Mouse (Mus musculus): ENCODE measurements around the gene Phrf1. TPM values are rescaled to one million over a fixed set of nuclear protein-coding genes. Genes with fewer than 3 reads are reported as not detected.

The Phrf1 gene
- polyA plus RNA-seq, 1 experiment from 2014 or later: 77.5 TPM

DNA sequence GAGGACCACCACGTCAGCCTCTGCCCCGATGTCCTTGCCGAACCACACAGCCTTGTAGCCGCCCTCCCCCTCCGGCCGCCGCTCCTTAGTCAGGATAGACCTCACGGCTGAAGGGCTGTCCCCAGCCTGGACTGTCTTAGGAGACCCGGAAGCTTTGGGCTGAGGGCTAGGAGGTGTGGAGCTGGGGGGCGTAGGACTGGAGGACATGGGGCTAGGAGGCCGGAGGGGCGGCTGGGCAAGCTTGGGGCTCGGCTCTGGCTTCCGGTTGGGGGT lies 40.6 kb downstream of the Phrf1 start:
- DNase-seq (no peak), ATAC-seq (ENCODE audit: low FRiP score, low TSS enrichment) (no peak)
- WGBS: 86% methylated on average over 14 of the region's 14 CpGs

DNA sequence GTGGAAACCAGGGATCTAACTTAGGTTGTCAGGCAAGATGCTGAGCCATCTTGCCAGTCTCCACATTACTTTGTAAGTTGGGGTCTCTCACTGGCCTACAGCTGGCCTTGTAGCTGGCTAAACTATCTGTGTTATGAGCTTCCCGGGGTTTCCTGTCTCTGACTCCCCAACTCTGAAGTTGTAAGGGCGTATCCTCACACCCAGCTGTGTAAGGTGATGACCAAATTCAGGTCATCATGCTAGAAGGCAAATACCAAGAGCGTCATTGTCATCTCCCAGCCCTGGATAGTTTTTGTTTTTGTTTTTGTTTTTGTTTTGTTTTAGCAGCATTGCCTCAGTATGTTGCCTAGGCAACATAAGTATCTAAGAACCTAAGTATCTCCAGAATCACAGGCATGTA lies 42.0 kb downstream of the Phrf1 start:
- Histone ChIP-seq H3K27ac (replicated peaks; ENCODE audit: low read depth, low read length) (no peak overlapping the region), H3K9ac (replicated peaks; ENCODE audit: low read length) (no peak overlapping the region), H3K27me3 (ENCODE audit: control insufficient read depth, insufficient read depth, low read length) (no peaks in the 10 kb centered on the region), H3K4me2 (ENCODE audit: low read length) (no peak overlapping the region), H3K4me1 (ENCODE audit: control insufficient read depth, insufficient read depth, low read length) (0 out of 2 replicates have a peak, but pooled peaks cover 3% of the 10 kb centered on the region), H3K4me3 (replicated peaks; ENCODE audit: low read depth, low read length) (no peak overlapping the region), H3K9me3 (ENCODE audit: control insufficient read depth, low read length) (no peaks in the 10 kb centered on the region), H3K36me3 (ENCODE audit: control insufficient read depth, insufficient read depth, low read length) (no peaks in the 10 kb centered on the region)
- no peak for ATAC-seq (ENCODE audit: low FRiP score, low TSS enrichment)
- 84% methylated on average over 3 of the region's 3 CpGs for WGBS
- DNase-seq: no peak

More for the DNA sequence above, 40.6 kb downstream of the Phrf1 start:
- Histone ChIP-seq H3K27me3 (ENCODE audit: control insufficient read depth, insufficient read depth, low read length) (no peaks in the 10 kb centered on the region), H3K27ac (replicated peaks; ENCODE audit: low read depth, low read length) (no peak overlapping the region), H3K36me3 (ENCODE audit: control insufficient read depth, insufficient read depth, low read length) (peaks cover 2% of the 10 kb centered on the region; the same call in 1 of the 2 replicates), H3K4me3 (replicated peaks; ENCODE audit: low read depth, low read length) (no peak overlapping the region), H3K9me3 (ENCODE audit: control insufficient read depth, low read length) (no peaks in the 10 kb centered on the region), H3K9ac (replicated peaks; ENCODE audit: low read length) (no peak overlapping the region), H3K4me2 (ENCODE audit: low read length) (no peak overlapping the region), H3K4me1 (ENCODE audit: control insufficient read depth, insufficient read depth, low read length) (0 out of 2 replicates have a peak, but pooled peaks cover 3% of the 10 kb centered on the region)

DNA sequence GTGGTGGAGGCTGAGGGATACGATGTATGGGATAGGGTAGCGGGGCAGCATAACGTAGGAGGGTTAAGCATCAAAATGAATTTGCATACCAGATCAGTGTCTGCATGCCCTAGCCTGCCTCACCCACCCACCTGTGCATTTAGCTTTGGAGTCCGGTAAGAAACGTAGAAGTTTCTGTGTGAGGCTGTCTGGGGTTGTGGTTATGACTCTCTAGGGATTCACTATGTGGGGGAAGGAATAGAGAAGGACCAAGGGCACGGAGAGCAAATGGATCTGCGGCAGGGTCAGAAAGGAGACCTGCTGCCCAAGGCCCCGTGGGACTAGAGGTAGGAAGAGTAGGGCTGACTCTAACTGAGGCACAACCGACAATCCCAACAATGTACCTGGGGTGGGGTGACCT lies 46.8 kb downstream of the Phrf1 start:
- Histone ChIP-seq H3K27ac (replicated peaks; ENCODE audit: low read depth, low read length) (no peak overlapping the region), H3K9me3 (ENCODE audit: control insufficient read depth, low read length) (no peaks in the 10 kb centered on the region), H3K4me2 (ENCODE audit: low read length) (no peak overlapping the region), H3K4me1 (ENCODE audit: control insufficient read depth, insufficient read depth, low read length) (peaks cover 11% of the 10 kb centered on the region; the same call in 1 of the 2 replicates), H3K4me3 (replicated peaks; ENCODE audit: low read depth, low read length) (no peak overlapping the region), H3K36me3 (ENCODE audit: control insufficient read depth, insufficient read depth, low read length) (no peaks in the 10 kb centered on the region), H3K9ac (replicated peaks; ENCODE audit: low read length) (no peak overlapping the region), H3K27me3 (ENCODE audit: control insufficient read depth, insufficient read depth, low read length) (no peaks in the 10 kb centered on the region)
- no peak for ATAC-seq (ENCODE audit: low FRiP score, low TSS enrichment)
- DNase-seq: no peak
- 86% methylated on average over 9 of the region's 9 CpGs for WGBS

DNA sequence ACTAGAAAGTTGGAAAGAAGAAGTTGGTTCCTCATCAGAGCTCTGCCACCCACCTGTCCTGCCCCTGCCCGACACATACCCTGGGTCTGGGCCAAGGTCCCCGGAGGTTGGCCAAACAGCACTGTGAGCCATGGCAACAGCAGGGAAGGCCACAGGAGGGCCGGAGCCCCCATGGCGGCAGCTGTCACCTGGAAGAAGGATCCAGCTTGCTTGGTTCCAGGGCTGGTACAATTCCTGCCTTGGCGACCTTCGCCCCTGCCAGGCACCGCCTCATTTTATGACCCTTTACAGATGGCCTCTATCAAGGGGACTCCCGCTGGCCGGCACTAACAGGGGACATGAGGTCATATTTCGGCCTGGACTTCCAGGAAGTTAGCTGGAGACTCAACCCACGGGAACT lies 48.0 kb downstream of the Phrf1 start, which contains the start of gene Cdhr5:
Gene Cdhr5 (minus strand): TSS at position 241 of the 400 bp plus-strand sequence.
- H3K4me1 ChIP-seq (ENCODE audit: control insufficient read depth, insufficient read depth, low read length): peaks cover 11% of the 10 kb centered on the region; the same call in 1 of the 2 replicates
- no peak within 1 kb of the TSS for H3K4me2 ChIP-seq (ENCODE audit: low read length)
- H3K27me3 ChIP-seq (ENCODE audit: control insufficient read depth, insufficient read depth, low read length): no peaks in the 10 kb centered on the region
- H3K9ac ChIP-seq (replicated peaks; ENCODE audit: low read length): no peak within 1 kb of the TSS
- no peaks in the 10 kb centered on the region for H3K9me3 ChIP-seq (ENCODE audit: control insufficient read depth, low read length)
- ATAC-seq (ENCODE audit: low FRiP score, low TSS enrichment) (no peak), DNase-seq (no peak)
- no peak within 1 kb of the TSS for H3K4me3 ChIP-seq (replicated peaks; ENCODE audit: low read depth, low read length)
- WGBS: 82% methylated on average over 11 of the region's 11 CpGs
- H3K36me3 ChIP-seq (ENCODE audit: control insufficient read depth, insufficient read depth, low read length): no peaks in the 10 kb centered on the region
- H3K27ac ChIP-seq (replicated peaks; ENCODE audit: low read depth, low read length): no peak within 1 kb of the TSS

DNA sequence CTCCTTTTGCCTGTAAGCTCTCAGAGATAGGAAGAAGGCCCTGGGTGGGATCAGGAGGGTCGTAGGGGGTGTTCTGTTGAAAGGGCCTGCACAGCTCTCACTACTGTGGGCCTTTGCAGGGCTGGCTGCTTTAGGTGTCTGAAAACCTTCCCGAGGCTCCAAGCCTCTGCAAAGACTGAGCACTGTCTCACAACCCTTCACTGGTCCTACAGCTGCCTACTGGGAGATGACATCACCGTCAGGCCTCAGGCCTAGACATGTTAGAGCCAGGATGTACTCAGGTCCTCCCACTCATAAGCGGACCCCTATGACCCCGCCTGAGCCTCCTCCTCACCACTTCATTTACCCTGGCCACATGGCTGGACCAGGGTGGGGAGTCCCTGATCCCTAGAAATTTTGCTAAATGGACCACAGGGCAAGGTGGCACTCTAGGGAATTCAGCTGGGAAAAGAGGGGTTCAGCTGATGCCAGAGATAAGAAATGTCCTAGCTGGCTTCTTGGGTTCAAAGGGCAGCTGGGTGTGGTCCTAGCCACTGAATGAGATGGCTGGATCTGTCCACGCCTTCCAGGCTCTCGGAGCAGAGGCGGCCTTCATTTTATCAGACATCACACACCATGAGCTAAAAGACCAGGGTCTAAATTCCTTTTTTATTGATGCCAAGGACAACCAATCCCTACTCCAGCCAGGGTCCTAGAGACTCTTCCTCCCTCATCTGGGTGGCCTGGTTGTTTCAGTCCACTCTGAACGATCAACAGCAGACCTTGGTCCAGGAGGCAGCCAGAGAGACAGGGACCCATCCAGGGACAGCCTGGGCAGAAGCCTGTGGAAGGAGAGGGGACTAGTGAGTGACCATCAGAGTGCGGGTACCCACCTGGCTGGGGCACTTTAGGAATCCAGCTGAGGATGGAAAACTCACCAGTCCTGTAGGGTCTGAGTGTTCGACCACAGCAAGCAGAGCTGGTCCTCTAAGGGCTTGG lies 49.4 kb downstream of the Phrf1 start:
- no peaks in the 10 kb centered on the region for H3K27me3 ChIP-seq (ENCODE audit: control insufficient read depth, insufficient read depth, low read length)
- no peaks in the 10 kb centered on the region for H3K9me3 ChIP-seq (ENCODE audit: control insufficient read depth, low read length)
- peak overlapping the region; percentile 48; the same call in 1 of the 2 replicates for H3K9ac ChIP-seq (replicated peaks; ENCODE audit: low read length)
- H3K27ac ChIP-seq (replicated peaks; ENCODE audit: low read depth, low read length): no peak overlapping the region
- 88% methylated on average over 11 of the region's 11 CpGs for WGBS
- no peaks in the 10 kb centered on the region for H3K36me3 ChIP-seq (ENCODE audit: control insufficient read depth, insufficient read depth, low read length)
- DNase-seq (no peak), ATAC-seq (ENCODE audit: low FRiP score, low TSS enrichment) (peak; percentile 4; the same call in 1 of the 2 replicates)
- no peak overlapping the region for H3K4me3 ChIP-seq (replicated peaks; ENCODE audit: low read depth, low read length)
- peaks cover 11% of the 10 kb centered on the region; the same call in 1 of the 2 replicates for H3K4me1 ChIP-seq (ENCODE audit: control insufficient read depth, insufficient read depth, low read length)
- H3K4me2 ChIP-seq (ENCODE audit: low read length): peak overlapping the region; percentile 75

DNA sequence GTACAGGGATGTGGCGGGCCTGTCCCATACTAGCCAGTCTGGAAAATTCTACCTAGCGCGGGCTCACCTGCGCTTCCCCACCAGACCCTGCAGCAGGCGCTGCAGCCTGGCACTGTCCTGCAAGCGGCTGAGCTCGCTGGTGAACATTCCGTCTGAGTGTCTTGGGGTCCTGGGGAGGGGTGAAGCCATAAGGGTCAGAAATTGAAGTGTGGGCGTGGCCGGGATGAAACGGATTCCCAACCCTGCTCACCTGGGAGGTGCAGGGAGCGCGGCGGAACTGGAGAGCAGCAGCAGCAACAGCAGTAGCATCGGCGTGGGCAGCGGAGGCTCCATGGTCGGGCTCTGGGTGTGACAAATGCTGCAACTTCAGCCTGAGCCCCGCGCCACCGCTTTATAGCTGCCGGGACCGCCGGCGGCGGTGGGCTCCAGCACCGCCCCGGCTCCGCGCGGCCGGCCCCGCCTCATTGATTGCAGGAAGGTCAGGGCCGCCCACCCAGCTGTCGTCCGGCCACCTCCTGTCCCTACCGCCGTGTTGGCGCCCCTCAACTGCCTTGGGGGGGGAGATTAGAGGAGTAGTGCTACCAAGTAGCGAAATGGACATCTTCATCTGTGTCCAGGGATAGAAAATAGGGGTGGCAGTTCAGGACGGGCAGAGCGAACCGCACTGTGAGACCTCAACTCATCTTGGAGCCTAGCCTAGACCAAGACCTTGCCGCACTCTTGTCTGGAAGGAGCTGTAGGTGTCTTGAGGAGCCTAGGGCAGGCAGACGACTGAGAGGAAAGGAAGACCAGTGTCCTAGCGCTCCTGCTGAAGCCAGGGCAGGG lies 50.4 kb downstream of the Phrf1 start, which contains the start of gene Sct:
Gene Sct (minus strand): TSS at position 368 of the 825 bp plus-strand sequence.
- Histone ChIP-seq H3K9ac (replicated peaks; ENCODE audit: low read length) (peak within 1 kb of the TSS; percentile 48), H3K27me3 (ENCODE audit: control insufficient read depth, insufficient read depth, low read length) (no peaks in the 10 kb centered on the region), H3K36me3 (ENCODE audit: control insufficient read depth, insufficient read depth, low read length) (no peaks in the 10 kb centered on the region), H3K9me3 (ENCODE audit: control insufficient read depth, low read length) (no peaks in the 10 kb centered on the region), H3K4me2 (ENCODE audit: low read length) (peak within 1 kb of the TSS; percentile 75), H3K27ac (replicated peaks; ENCODE audit: low read depth, low read length) (no peak within 1 kb of the TSS), H3K4me1 (ENCODE audit: control insufficient read depth, insufficient read depth, low read length) (peaks cover 11% of the 10 kb centered on the region; the same call in 1 of the 2 replicates), H3K4me3 (replicated peaks; ENCODE audit: low read depth, low read length) (peak within 1 kb of the TSS; percentile 41)
- DNase-seq: peak; percentile 79
- peak; percentile 72 for ATAC-seq (ENCODE audit: low FRiP score, low TSS enrichment)
- 2% methylated on average over 46 of the region's 46 CpGs for WGBS

DNA sequence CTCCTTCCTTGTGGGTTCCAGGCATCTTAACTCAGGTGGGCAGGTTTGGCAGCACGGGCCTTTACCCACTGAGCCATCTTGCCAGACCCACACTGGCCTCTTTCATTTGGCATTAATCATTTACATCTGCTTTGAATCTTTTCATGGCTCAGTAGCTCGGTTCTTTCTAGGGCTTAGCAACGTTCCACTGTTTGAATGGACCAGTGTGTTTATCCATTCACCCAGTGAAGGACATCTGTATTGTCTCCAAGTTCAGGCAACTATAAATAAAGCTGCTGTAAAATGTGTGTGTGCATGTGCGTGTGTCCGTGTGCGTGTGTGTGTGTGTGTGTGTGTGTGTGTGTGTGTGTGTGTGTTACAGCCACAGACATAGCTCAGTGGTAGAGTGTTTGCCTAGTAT lies 52.9 kb downstream of the Phrf1 start:
- 50% methylated on average over 6 of the region's 6 CpGs for WGBS
- Histone ChIP-seq H3K36me3 (ENCODE audit: control insufficient read depth, insufficient read depth, low read length) (no peaks in the 10 kb centered on the region), H3K4me3 (replicated peaks; ENCODE audit: low read depth, low read length) (no peak overlapping the region), H3K9me3 (ENCODE audit: control insufficient read depth, low read length) (no peaks in the 10 kb centered on the region), H3K4me2 (ENCODE audit: low read length) (no peak overlapping the region), H3K27me3 (ENCODE audit: control insufficient read depth, insufficient read depth, low read length) (no peaks in the 10 kb centered on the region), H3K4me1 (ENCODE audit: control insufficient read depth, insufficient read depth, low read length) (peaks cover 11% of the 10 kb centered on the region; the same call in 1 of the 2 replicates), H3K27ac (replicated peaks; ENCODE audit: low read depth, low read length) (no peak overlapping the region), H3K9ac (replicated peaks; ENCODE audit: low read length) (no peak overlapping the region)
- DNase-seq (no peak), ATAC-seq (ENCODE audit: low FRiP score, low TSS enrichment) (no peak)

DNA sequence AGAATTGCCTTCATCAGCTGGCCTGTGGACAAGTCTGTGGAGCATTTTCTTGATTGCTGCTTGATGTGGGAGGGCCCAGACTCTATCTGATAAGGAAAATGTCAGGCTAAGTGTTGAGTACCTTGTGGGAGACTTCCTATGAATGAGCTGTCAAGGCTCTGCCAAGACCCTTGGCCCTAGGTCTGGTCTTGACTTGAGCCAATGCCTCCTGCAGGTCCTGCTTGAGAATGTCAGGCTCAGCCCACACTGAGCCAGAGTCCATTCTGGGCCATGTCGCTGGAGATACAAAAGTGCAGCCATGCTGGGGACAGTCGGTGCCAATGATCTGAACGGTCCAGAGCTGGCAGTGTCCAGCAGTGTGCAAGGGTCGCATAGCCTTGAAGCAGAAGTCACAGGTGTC lies 54.2 kb downstream of the Phrf1 start:
- no peak overlapping the region for H3K27ac ChIP-seq (replicated peaks; ENCODE audit: low read depth, low read length)
- no peak overlapping the region for H3K4me3 ChIP-seq (replicated peaks; ENCODE audit: low read depth, low read length)
- H3K9ac ChIP-seq (replicated peaks; ENCODE audit: low read length): no peak overlapping the region
- H3K27me3 ChIP-seq (ENCODE audit: control insufficient read depth, insufficient read depth, low read length): no peaks in the 10 kb centered on the region
- H3K4me2 ChIP-seq (ENCODE audit: low read length): no peak overlapping the region
- H3K9me3 ChIP-seq (ENCODE audit: control insufficient read depth, low read length): no peaks in the 10 kb centered on the region
- H3K36me3 ChIP-seq (ENCODE audit: control insufficient read depth, insufficient read depth, low read length): no peaks in the 10 kb centered on the region
- ATAC-seq (ENCODE audit: low FRiP score, low TSS enrichment) (no peak), DNase-seq (no peak)
- 87% methylated on average over 4 of the region's 4 CpGs for WGBS
- H3K4me1 ChIP-seq (ENCODE audit: control insufficient read depth, insufficient read depth, low read length): peaks cover 11% of the 10 kb centered on the region; the same call in 1 of the 2 replicates
